Mouse (Mus musculus) retina, postnatal 1 day (tissue): Measurements from ENCODE around the gene Olfr1202.

Experiments used
- DNase-seq: peaks from one replicate; pipeline ENCODE4 v3.0.0-alpha.2; 2012

Olfr1202 gene

DNA sequence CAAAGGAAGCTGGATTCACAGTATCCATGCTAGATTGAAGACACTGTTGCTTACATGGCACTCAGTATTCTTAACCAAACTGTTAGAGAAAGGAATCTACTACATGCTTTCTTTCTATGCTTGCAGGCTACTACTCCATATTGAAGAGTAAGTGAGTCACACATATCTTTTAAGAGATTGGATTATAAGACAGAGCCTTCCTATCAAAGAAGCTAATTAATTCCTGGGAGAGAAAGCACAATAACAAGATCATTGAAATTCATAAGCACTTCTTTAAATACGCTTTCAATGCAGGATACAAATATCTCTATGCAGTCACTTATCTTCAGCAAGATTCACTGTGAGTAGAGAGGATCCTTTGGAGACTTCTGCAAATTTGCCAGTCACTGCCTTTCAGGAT, at the start of gene Olfr1202:
TSS of gene Olfr1202 (plus strand) at position 301 of the 400 bp plus-strand sequence.
- no peak for DNase-seq

DNA sequence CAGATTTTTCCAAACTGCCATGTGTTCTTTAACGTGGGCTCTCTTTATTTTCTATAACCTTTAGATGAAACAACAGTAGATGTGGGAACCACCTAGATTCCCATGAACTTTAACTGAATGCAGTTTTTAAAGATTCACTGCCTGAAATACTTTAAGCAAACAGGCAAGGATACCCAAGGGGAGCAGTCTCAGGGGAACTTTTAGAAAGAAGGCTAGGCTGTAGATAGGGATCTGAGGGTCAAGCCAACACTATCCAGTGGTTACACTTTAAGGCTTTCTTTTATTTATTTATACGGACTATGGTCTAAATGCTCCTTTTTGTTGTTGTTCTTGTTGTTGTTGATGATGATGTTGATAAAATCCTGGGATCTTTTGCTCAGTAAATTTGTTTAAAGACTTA, 43.9 kb upstream of the Olfr1202 start, which contains the start of gene Olfr1200:
TSS of gene Olfr1200 (minus strand) at position 101 of the 400 bp plus-strand sequence.
- no peak for DNase-seq

- DNase-seq: no peak
Measured at GRCm38 (mm10) chr2:88792736-88793135, 21.6 kb upstream of the Olfr1202 start, which contains the start of gene Olfr1201. Olfr1201 (plus strand) TSS chr2:88793036.

DNA sequence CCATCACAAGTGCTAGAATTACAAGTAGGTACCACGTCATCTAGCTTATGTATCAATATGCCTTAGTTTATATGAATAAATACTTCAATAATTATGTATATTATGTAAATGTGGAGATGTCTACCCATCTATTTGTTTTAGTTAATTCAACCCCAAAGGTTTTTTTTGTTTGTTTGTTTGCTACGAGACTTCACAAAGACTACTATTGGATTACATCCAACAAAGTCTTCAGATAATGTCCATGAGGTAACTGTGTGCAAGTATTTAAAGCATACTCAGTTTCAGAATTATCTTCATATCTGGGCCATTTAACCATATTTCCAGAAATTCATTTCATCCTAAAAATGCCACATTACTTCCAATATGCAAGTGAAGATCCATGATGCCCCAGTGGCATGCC, 15.1 kb downstream of the Olfr1202 start, which contains the start of gene Olfr1205:
TSS of gene Olfr1205 (plus strand) at position 301 of the 400 bp plus-strand sequence.
- no peak for DNase-seq

- DNase-seq: no peak
Measured at GRCm38 (mm10) chr2:88838477-88838876, 24.2 kb downstream of the Olfr1202 start.

GRCm38 (mm10) chr2:88848992-88849391, 34.7 kb downstream of the Olfr1202 start, which contains the start of gene Olfr1204:
Olfr1204 (plus strand) TSS chr2:88849292.
- no peak for DNase-seq

- no peak for DNase-seq
Measured at GRCm38 (mm10) chr2:88862931-88863330, 48.6 kb downstream of the Olfr1202 start, which contains the start of gene Olfr1206. Olfr1206 (plus strand) TSS chr2:88863231.
